Mouse (Mus musculus) midbrain, embryonic 14.5 days (tissue): ENCODE data around the gene Sema3g. TPM values are rescaled to one million over a fixed set of nuclear protein-coding genes. Genes with fewer than 3 reads are reported as not detected.

ENCODE experiments used
- ATAC-seq: fragments of 200-750 bp; cut with Nextera tagmentation; 2 replicates; pipeline ENCODE4 v1.8.0; 2017; ENCODE audit warnings: moderate number of reproducible peaks, moderate library complexity; ENCODE audit not compliant: low FRiP score, low TSS enrichment
- DNase-seq: peaks from one replicate; pipeline ENCODE4 v3.0.0-alpha.2; 2015
- H3K27ac ChIP-seq: fragments of 300-500 bp; sonication (generic); replicated peaks from 2 replicates; pipeline ENCODE4 v1.5.1; 2014; ENCODE audit warnings: mild to moderate bottlenecking, low read depth, low read length, moderate library complexity
- H3K27me3 ChIP-seq: fragments of 300-500 bp; sonication (generic); 2 replicates; pipeline ENCODE4 v1.6.1; 2014; ENCODE audit warnings: low read length, control low read depth, mixed read lengths; ENCODE audit not compliant: control insufficient read depth, insufficient read depth
- H3K36me3 ChIP-seq: fragments of 300-500 bp; sonication (generic); 2 replicates; pipeline ENCODE4 v1.6.1; 2014; ENCODE audit warnings: low read length, control low read depth; ENCODE audit not compliant: control insufficient read depth, insufficient read depth
- H3K4me1 ChIP-seq: fragments of 300-500 bp; sonication (generic); 2 replicates; pipeline ENCODE4 v1.6.1; 2014; ENCODE audit warnings: mild to moderate bottlenecking, antibody characterized with exemption, low read length, control low read depth; ENCODE audit not compliant: control insufficient read depth, insufficient read depth
- H3K4me2 ChIP-seq: fragments of 300-500 bp; sonication (generic); 2 replicates; pipeline ENCODE4 v1.6.1; 2014; ENCODE audit warnings: mild to moderate bottlenecking, low read length, moderate library complexity
- H3K4me3 ChIP-seq: fragments of 300-500 bp; sonication (generic); replicated peaks from 2 replicates; pipeline ENCODE4 v1.5.1; 2014; ENCODE audit warnings: low read depth, low read length
- H3K9ac ChIP-seq: fragments of 300-500 bp; sonication (generic); replicated peaks from 2 replicates; pipeline ENCODE4 v1.6.1; 2014; ENCODE audit warnings: mild to moderate bottlenecking, low read length, moderate library complexity
- H3K9me3 ChIP-seq: fragments of 300-500 bp; sonication (generic); 2 replicates; pipeline ENCODE4 v1.6.1; 2016; ENCODE audit warnings: low read length, control low read depth, mixed read lengths; ENCODE audit not compliant: control insufficient read depth
- WGBS: fragments of 180-500 bp; shearing (Covaris S2); extraction: QIAGEN DNeasy Blood & Tissue Kit; methylation state at CpG from one replicate; pipeline ENCODE4 v1.1.7; 2014; 5-methylcytosine and 5-hydroxymethylcytosine counted together
- polyA plus RNA-seq: library from polyadenylated mRNA; unstranded; fragments of >200 nt; fragmentation: Nextera tagmentation; extraction: Ambion mirVana; gene quantifications from 2 replicates; pipeline ENCODE4 v1.2.1, GENCODE M21; 2014

Gene Sema3g
- polyA plus RNA-seq, 1 experiment from 2014 or later, result 0.24 TPM

DNA sequence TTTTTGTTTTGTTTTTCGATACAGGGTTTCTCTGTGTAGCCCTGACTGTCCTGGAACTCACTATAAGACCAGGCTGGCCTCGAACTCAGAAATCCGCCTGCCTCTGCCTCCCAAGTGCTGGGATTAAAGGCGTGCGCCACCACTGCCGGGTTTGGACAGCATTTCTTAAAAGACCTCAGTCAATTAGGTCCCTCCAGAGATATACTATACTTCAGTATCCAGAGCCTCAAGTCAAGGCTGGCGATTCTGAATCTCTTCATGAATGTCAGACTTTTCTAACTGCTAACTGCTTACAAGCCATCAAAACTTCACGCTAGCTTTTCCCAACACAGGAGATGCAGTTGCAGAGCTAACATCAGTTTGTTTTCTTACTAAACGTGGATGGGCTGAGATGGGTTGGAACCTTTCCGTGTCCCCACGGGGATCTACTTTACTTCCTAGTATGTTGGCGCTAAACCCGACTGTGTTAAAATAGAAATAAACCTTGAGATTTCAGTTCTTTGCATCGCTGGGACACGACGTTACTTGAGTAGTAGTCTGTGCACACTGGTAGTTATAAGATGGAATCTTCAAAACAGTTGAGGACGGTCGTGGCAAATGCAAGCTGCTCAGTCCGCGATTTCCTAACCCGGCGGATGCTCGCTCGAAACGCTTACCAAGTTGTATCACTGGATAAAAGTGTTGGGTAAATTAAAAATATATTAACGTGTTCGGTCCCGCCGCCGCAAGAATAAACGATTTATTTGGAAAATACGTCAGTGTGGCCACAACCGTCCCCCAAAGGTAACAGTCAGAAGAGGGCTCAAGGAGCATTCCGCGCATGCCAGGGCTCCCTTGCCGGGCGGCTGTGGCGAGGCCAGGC, 32.8 kb downstream of the Sema3g start:
- peak overlapping the region; percentile 80 for H3K4me2 ChIP-seq
- ATAC-seq, result peak; percentile 87
- H3K9me3 ChIP-seq, result no peaks in the 10 kb centered on the region
- peak overlapping the region; percentile 98 for H3K9ac ChIP-seq
- H3K4me3 ChIP-seq, result peak overlapping the region; percentile 97
- no peaks in the 10 kb centered on the region for H3K27me3 ChIP-seq
- H3K27ac ChIP-seq, result peak overlapping the region; percentile 94
- WGBS, result 20% methylated on average over 38 of the region's 38 CpGs
- DNase-seq, result no peak
- H3K4me1 ChIP-seq, result peaks cover 9% of the 10 kb centered on the region; the same call in 1 of the 2 replicates
- peaks cover 30% of the 10 kb centered on the region for H3K36me3 ChIP-seq

- Histone ChIP-seq H3K4me2 (peak within 1 kb of the TSS; percentile 80), H3K4me1 (peaks cover 9% of the 10 kb centered on the region; the same call in 1 of the 2 replicates), H3K9ac (peak within 1 kb of the TSS; percentile 98), H3K4me3 (peak within 1 kb of the TSS; percentile 97), H3K27me3 (no peaks in the 10 kb centered on the region), H3K27ac (peak within 1 kb of the TSS; percentile 94), H3K36me3 (peaks cover 37% of the 10 kb centered on the region), H3K9me3 (no peaks in the 10 kb centered on the region)
- under 1% methylated on average over 73 of the region's 75 CpGs for WGBS
- ATAC-seq (peak; percentile 92), DNase-seq (peak; percentile 98)
These were observed 33.5 kb downstream of the Sema3g start, which contains the start of the genes Phf7 and Bap1 for GRCm38 (mm10) chr14:31251084-31251604. Gene Phf7, minus strand, starts transcription at chr14:31251317. Gene Bap1, plus strand, starts transcription at chr14:31251450.

GRCm38 (mm10) chr14:31251626-31252025, 34.0 kb downstream of the Sema3g start:
- WGBS, result 3% methylated on average over 18 of the region's 18 CpGs
- H3K27me3 ChIP-seq, result no peaks in the 10 kb centered on the region
- H3K9me3 ChIP-seq, result no peaks in the 10 kb centered on the region
- H3K4me2 ChIP-seq, result peak overlapping the region; percentile 80
- peak overlapping the region; percentile 94 for H3K27ac ChIP-seq
- DNase-seq, result no peak
- peaks cover 42% of the 10 kb centered on the region for H3K36me3 ChIP-seq
- ATAC-seq, result no peak
- H3K4me3 ChIP-seq, result peak overlapping the region; percentile 97
- peak overlapping the region; percentile 98 for H3K9ac ChIP-seq
- H3K4me1 ChIP-seq, result peaks cover 9% of the 10 kb centered on the region; the same call in 1 of the 2 replicates

- peak overlapping the region; percentile 97 for H3K4me3 ChIP-seq
- no peaks in the 10 kb centered on the region for H3K9me3 ChIP-seq
- DNase-seq (no peak), ATAC-seq (no peak)
- peaks cover 9% of the 10 kb centered on the region; the same call in 1 of the 2 replicates for H3K4me1 ChIP-seq
- no peaks in the 10 kb centered on the region for H3K27me3 ChIP-seq
- peak overlapping the region; percentile 80 for H3K4me2 ChIP-seq
- H3K36me3 ChIP-seq, result peaks cover 46% of the 10 kb centered on the region
- no peak overlapping the region for H3K27ac ChIP-seq
- WGBS, result 89% methylated on average over 5 of the region's 5 CpGs
- H3K9ac ChIP-seq, result peak overlapping the region; percentile 98
These were observed 34.4 kb downstream of the Sema3g start for GRCm38 (mm10) chr14:31252091-31252490.

DNA sequence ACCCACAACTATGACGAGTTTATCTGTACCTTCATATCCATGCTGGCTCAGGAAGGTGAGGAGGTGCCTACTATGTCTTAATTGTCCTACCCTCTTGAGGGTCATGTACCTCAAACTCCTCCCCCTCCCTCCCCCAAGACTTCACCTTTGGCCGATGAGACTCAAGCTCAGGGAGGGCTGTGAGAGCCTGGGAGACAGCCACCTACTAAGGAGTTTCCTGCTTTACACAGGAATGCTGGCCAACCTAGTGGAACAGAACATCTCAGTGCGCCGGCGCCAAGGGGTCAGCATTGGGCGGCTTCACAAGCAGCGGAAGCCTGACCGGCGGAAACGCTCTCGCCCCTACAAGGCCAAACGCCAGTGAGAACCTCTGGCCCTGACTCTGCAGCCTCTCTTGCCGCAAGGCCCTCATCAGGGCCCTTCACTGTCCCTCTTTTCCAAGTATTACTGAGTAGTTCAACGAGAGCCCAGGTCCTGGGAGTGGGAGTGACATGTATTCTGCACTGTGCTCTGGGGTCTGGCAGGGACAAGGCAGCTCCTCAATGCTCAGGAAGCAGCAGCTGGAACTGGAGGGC, 40.9 kb downstream of the Sema3g start:
- Histone ChIP-seq H3K27me3 (no peaks in the 10 kb centered on the region), H3K4me1 (no peaks in the 10 kb centered on the region), H3K27ac (no peak overlapping the region), H3K9me3 (no peaks in the 10 kb centered on the region), H3K36me3 (peaks cover 99% of the 10 kb centered on the region), H3K4me3 (no peak overlapping the region), H3K4me2 (no peak overlapping the region), H3K9ac (no peak overlapping the region)
- no peak for DNase-seq
- WGBS, result 96% methylated on average over 14 of the region's 14 CpGs
- ATAC-seq, result no peak

DNA sequence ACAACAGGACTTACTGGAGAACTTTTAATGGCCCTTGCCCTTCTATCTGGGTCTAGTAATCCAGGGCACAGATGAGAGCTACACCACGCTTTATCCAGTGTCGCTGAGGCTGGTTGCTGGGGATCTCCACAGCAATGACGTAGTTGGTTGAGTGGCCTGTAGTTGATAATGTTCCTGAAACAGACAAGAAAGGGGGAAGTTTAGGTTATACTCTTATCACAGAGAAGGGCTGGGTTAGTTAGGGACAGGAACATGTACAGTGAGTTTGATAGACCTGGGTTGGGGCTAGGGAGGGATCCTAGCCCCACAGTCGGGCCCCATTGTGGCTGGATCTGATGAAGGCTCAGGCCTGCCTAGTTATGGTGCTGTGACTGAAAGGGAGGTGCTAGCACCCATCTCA, 42.7 kb downstream of the Sema3g start:
- Histone ChIP-seq H3K4me3 (no peak overlapping the region), H3K9ac (no peak overlapping the region), H3K27ac (no peak overlapping the region), H3K36me3 (peaks cover 83% of the 10 kb centered on the region), H3K27me3 (no peaks in the 10 kb centered on the region), H3K4me2 (no peak overlapping the region), H3K4me1 (no peaks in the 10 kb centered on the region), H3K9me3 (no peaks in the 10 kb centered on the region)
- WGBS, result 97% methylated on average over 4 of the region's 4 CpGs
- DNase-seq (no peak), ATAC-seq (no peak)

GRCm38 (mm10) chr14:31260932-31261331, 43.3 kb downstream of the Sema3g start:
- 94% methylated on average over 9 of the region's 9 CpGs for WGBS
- Histone ChIP-seq H3K27me3 (no peaks in the 10 kb centered on the region), H3K4me2 (no peak overlapping the region), H3K27ac (no peak overlapping the region), H3K9ac (no peak overlapping the region), H3K4me3 (no peak overlapping the region), H3K4me1 (no peaks in the 10 kb centered on the region), H3K36me3 (peaks cover 77% of the 10 kb centered on the region), H3K9me3 (no peaks in the 10 kb centered on the region)
- ATAC-seq (no peak), DNase-seq (no peak)

DNA sequence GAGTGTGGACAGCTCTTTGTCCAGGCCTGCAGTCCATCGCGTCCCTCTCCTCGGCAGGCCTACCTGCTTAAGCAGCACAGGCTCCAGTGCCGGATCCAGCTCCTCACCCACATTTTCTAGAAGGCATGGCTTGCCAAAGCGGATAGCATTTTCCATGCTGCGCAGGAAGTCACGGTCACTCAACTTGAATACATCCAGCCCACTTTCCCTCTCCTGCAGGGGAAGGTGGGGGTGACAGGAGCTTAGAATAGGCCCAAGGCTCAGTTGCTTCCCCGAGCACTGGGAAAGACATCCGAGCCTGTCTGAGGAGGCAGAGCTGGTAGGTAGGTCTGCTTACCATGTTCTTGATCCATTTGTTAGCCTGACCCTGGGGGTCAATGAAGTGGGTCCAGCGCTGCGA, 50.0 kb downstream of the Sema3g start:
- Histone ChIP-seq H3K4me3 (no peak overlapping the region), H3K9me3 (no peaks in the 10 kb centered on the region), H3K27me3 (no peaks in the 10 kb centered on the region), H3K9ac (no peak overlapping the region), H3K4me2 (no peak overlapping the region), H3K27ac (peak overlapping the region; percentile 80), H3K4me1 (peaks cover 25% of the 10 kb centered on the region), H3K36me3 (peaks cover 10% of the 10 kb centered on the region)
- DNase-seq (no peak), ATAC-seq (no peak)
- 85% methylated on average over 11 of the region's 11 CpGs for WGBS
